ENCODE assay signal across 9 mouse cellular contexts in genomic region chr4:155163320-155163651, GRCm38 (mm10). TPM values are rescaled to one million over a fixed set of nuclear protein-coding genes. Genes with fewer than 3 reads are reported as not detected.
DNase-seq lines count a peak whose midpoint lies in the region; ATAC-seq and TF ChIP-seq lines count a peak whose summit lies in the region.
"Had no signal": no experiment of that assay in that cellular context is flagged by ENCODE, and none has a peak within 500 bp of the region (broad histone marks: within the 10 kb centered on the region; RNA-seq: fewer than 3 reads in every experiment).

No protein-coding gene starts in this region.

- no peak overlapping the region for H3K9ac ChIP-seq in heart, embryonic 11.5 days (ENCODE audit: low read depth, low read length)
- H3K9ac ChIP-seq in neural tube, embryonic 12.5 days = no peak overlapping the region
- no peak overlapping the region for H3K9ac ChIP-seq in neural tube, embryonic 15.5 days (replicated peaks)
- no peak overlapping the region for H3K9ac ChIP-seq in intestine, postnatal 0 days (ENCODE audit: low read depth, low read length)
- no peak overlapping the region for H3K9ac ChIP-seq in stomach, embryonic 14.5 days (replicated peaks; ENCODE audit: low read depth, low read length)

- H3K27me3 ChIP-seq in heart, embryonic 11.5 days (ENCODE audit: control insufficient read depth, insufficient read depth, low read length) = no peaks in the 10 kb centered on the region
- H3K27me3 ChIP-seq in neural tube, embryonic 12.5 days (replicated peaks) = no peaks in the 10 kb centered on the region
- H3K27me3 ChIP-seq in neural tube, embryonic 15.5 days (replicated peaks) = no peaks in the 10 kb centered on the region
- H3K27me3 ChIP-seq in intestine, postnatal 0 days (replicated peaks; ENCODE audit: control insufficient read depth, insufficient read depth, low read length) = no peaks in the 10 kb centered on the region
- no peaks in the 10 kb centered on the region for H3K27me3 ChIP-seq in stomach, embryonic 14.5 days (ENCODE audit: control insufficient read depth, insufficient read depth, low read length)

- H3K4me3 ChIP-seq in heart, embryonic 11.5 days (ENCODE audit: low read depth, low read length) = no peak overlapping the region
- no peak overlapping the region for H3K4me3 ChIP-seq in neural tube, embryonic 12.5 days
- H3K4me3 ChIP-seq in neural tube, embryonic 15.5 days (replicated peaks) = no peak overlapping the region
- H3K4me3 ChIP-seq in intestine, postnatal 0 days (ENCODE audit: low read depth, low read length) = no peak overlapping the region
- no peak overlapping the region for H3K4me3 ChIP-seq in stomach, embryonic 14.5 days (ENCODE audit: low read depth, low read length)

- 42% methylated on average over 4 of the region's 4 CpGs for WGBS in heart, embryonic 11.5 days (ENCODE audit: insufficient replicate concordance)
- 64% methylated on average over 4 of the region's 4 CpGs for WGBS in neural tube, embryonic 12.5 days
- 58% methylated on average over 4 of the region's 4 CpGs for WGBS in neural tube, embryonic 15.5 days
- 24% methylated on average over 4 of the region's 4 CpGs for WGBS in intestine, postnatal 0 days
- 27% methylated on average over 4 of the region's 4 CpGs for WGBS in stomach, embryonic 14.5 days

- no peak for DNase-seq in heart, postnatal 36 days
- no peak for DNase-seq in urinary bladder, postnatal 4 days (ENCODE audit: low spot score in 2 of 2)
- no peak for DNase-seq in adrenal gland, postnatal 25 days
- DNase-seq: cerebellum, postnatal 36 days had no signal

- peaks cover 52% of the 10 kb centered on the region for H3K4me1 ChIP-seq in heart, embryonic 11.5 days (ENCODE audit: control insufficient read depth, insufficient read depth, low read length)
- peaks cover 41% of the 10 kb centered on the region for H3K4me1 ChIP-seq in neural tube, embryonic 12.5 days
- peaks cover 57% of the 10 kb centered on the region for H3K4me1 ChIP-seq in neural tube, embryonic 15.5 days
- H3K4me1 ChIP-seq in intestine, postnatal 0 days (replicated peaks; ENCODE audit: control insufficient read depth, insufficient read depth, low read length) = peaks cover 32% of the 10 kb centered on the region
- peaks cover 37% of the 10 kb centered on the region for H3K4me1 ChIP-seq in stomach, embryonic 14.5 days (ENCODE audit: control insufficient read depth, insufficient read depth, low read length)

- peak; percentile 11; the same call in 1 of the 2 replicates for TF ChIP-seq CTCF in intestine, postnatal 0 days (IDR thresholded peaks at IDR 0.05; ENCODE audit: low read depth)

- no peak overlapping the region; the same call in 1 of the 2 replicates for H3K27ac ChIP-seq in heart, embryonic 11.5 days (ENCODE audit: low read depth, low read length)
- H3K27ac ChIP-seq in neural tube, embryonic 12.5 days = no peak overlapping the region
- H3K27ac ChIP-seq in neural tube, embryonic 15.5 days (replicated peaks) = no peak overlapping the region
- peak overlapping the region; percentile 91 for H3K27ac ChIP-seq in intestine, postnatal 0 days (ENCODE audit: low read depth, low read length)
- H3K27ac ChIP-seq in stomach, embryonic 14.5 days (ENCODE audit: low read length) = peak overlapping the region; percentile 58; the same call in 1 of the 2 replicates

- no peaks in the 10 kb centered on the region for H3K9me3 ChIP-seq in heart, embryonic 11.5 days (replicated peaks; ENCODE audit: control insufficient read depth, low read length)
- no peaks in the 10 kb centered on the region for H3K9me3 ChIP-seq in neural tube, embryonic 12.5 days
- H3K9me3 ChIP-seq in neural tube, embryonic 15.5 days (replicated peaks) = no peaks in the 10 kb centered on the region
- H3K9me3 ChIP-seq in intestine, postnatal 0 days (ENCODE audit: control insufficient read depth) = no peaks in the 10 kb centered on the region
- H3K9me3 ChIP-seq in stomach, embryonic 14.5 days (ENCODE audit: control insufficient read depth, low read depth, low read length) = 0 out of 2 replicates have a peak, but pooled peaks cover 3% of the 10 kb centered on the region

- H3K4me2 ChIP-seq in heart, embryonic 11.5 days = peak overlapping the region; percentile 16; the same call in 1 of the 2 replicates
- H3K4me2 ChIP-seq in neural tube, embryonic 12.5 days (replicated peaks) = peak overlapping the region; percentile 27
- H3K4me2 ChIP-seq in neural tube, embryonic 15.5 days = no peak overlapping the region
- H3K4me2 ChIP-seq in intestine, postnatal 0 days (replicated peaks; ENCODE audit: low read depth) = peak overlapping the region; percentile 46
- H3K4me2 ChIP-seq in stomach, embryonic 14.5 days (replicated peaks; ENCODE audit: low read depth, low read length) = no peak overlapping the region

- intact Hi-C loops in heart, postnatal 36 days (cut with DNase I) = no loop called here

- ATAC-seq in heart, embryonic 11.5 days (replicated peaks; ENCODE audit: insufficient number of reproducible peaks, low FRiP score, low TSS enrichment) = no peak
- 0 out of 2 replicates have a peak, but pooled peaks have one; percentile 26 for ATAC-seq in neural tube, embryonic 12.5 days (ENCODE audit: low FRiP score, low read depth)
- no peak for ATAC-seq in neural tube, embryonic 15.5 days (ENCODE audit: low FRiP score)
- ATAC-seq in intestine, postnatal 0 days = peak; percentile 40
- ATAC-seq in stomach, embryonic 14.5 days (ENCODE audit: insufficient number of reproducible peaks, insufficient read depth, low FRiP score, low read depth) = no peak

- H3K36me3 ChIP-seq in heart, embryonic 11.5 days (ENCODE audit: control insufficient read depth, insufficient read depth, low read length) = peaks cover 6% of the 10 kb centered on the region
- peaks cover 15% of the 10 kb centered on the region for H3K36me3 ChIP-seq in neural tube, embryonic 12.5 days
- peaks cover 15% of the 10 kb centered on the region for H3K36me3 ChIP-seq in neural tube, embryonic 15.5 days
- H3K36me3 ChIP-seq in intestine, postnatal 0 days (ENCODE audit: control insufficient read depth, insufficient read depth) = peaks cover 19% of the 10 kb centered on the region
- H3K36me3 ChIP-seq in stomach, embryonic 14.5 days (ENCODE audit: control insufficient read depth, insufficient read depth, low read length) = peaks cover 14% of the 10 kb centered on the region

RNA-seq across cellular contexts. Expression of gene Ski, which starts 59.1 kb away (rescaled TPM):
- polyA plus RNA-seq in heart, embryonic 11.5 days (2014; fragmentation: Nextera tagmentation; extraction: Ambion mirVana) = 14.6 and 14.8 TPM in 2 replicates
- 10 to 100 TPM; 53.3 to 56.8 TPM for total RNA-seq in heart, postnatal 36 days (2021)
- polyA plus RNA-seq in neural tube, embryonic 12.5 days (2016; fragmentation: Nextera tagmentation; extraction: Ambion mirVana) = 12.3 and 13.2 TPM in 2 replicates
- polyA plus RNA-seq in neural tube, embryonic 15.5 days (2015; fragmentation: Nextera tagmentation; extraction: Ambion mirVana) = 10.0 and 10.6 TPM in 2 replicates
- polyA plus RNA-seq in intestine, postnatal 0 days (2015; fragmentation: Nextera tagmentation; extraction: Ambion mirVana) = 13.3 and 14.0 TPM in 2 replicates
- 29.6 and 32.0 TPM in 2 replicates for polyA plus RNA-seq in stomach, embryonic 14.5 days (2014; fragmentation: Nextera tagmentation; extraction: Ambion mirVana)
- total RNA-seq in adrenal gland, postnatal 25 days (2021) = 73.5 and 93.3 TPM in 2 replicates

Comparison
In these comparisons a context has a peak if more than half of its experiments do, and no peak if none do; other contexts are left out.
1. ATAC-seq: peak in neural tube, embryonic 12.5 days (single experiment) and intestine, postnatal 0 days (single experiment); none in heart, embryonic 11.5 days (single experiment), neural tube, embryonic 15.5 days (single experiment) and stomach, embryonic 14.5 days (single experiment).
2. H3K4me2 ChIP-seq: peak in heart, embryonic 11.5 days (single experiment), neural tube, embryonic 12.5 days (single experiment) and intestine, postnatal 0 days (single experiment); none in neural tube, embryonic 15.5 days (single experiment) and stomach, embryonic 14.5 days (single experiment).
3. H3K27ac ChIP-seq: peak in intestine, postnatal 0 days (single experiment) and stomach, embryonic 14.5 days (single experiment); none in heart, embryonic 11.5 days (single experiment), neural tube, embryonic 12.5 days (single experiment) and neural tube, embryonic 15.5 days (single experiment).